Mouse (Mus musculus) left cerebral cortex, postnatal 36 days (tissue): Measurements from ENCODE around the gene Pcyox1. TPM values are rescaled to one million over a fixed set of nuclear protein-coding genes. Genes with fewer than 3 reads are reported as not detected.
"Not testable (repeated sequence)": the region's sequence is repeated elsewhere in the genome, so short reads cannot be mapped to it uniquely, and the experiment has no call there.

Experiments used
- DNase-seq, 2 experiments: peaks; one replicate each; pipeline ENCODE4 v3.0.0; 2021 to 2022; ENCODE audit warnings: low spot score in 2 of 2, mixed read lengths in 1 of 2
- intact Hi-C: fragments of 180-260 bp; cut with DNase I; formaldehyde crosslinking; loops from one replicate; pipeline ENCODE4 v1.15.1; 2025
- total RNA-seq, 2 experiments: library from RNA; stranded (reverse); gene quantifications; 2 replicates each; pipeline ENCODE4 v1.2.3; 2021

Gene Pcyox1
- total RNA-seq, 2 experiments from 2014 or later, result 106 to 124 TPM

DNA sequence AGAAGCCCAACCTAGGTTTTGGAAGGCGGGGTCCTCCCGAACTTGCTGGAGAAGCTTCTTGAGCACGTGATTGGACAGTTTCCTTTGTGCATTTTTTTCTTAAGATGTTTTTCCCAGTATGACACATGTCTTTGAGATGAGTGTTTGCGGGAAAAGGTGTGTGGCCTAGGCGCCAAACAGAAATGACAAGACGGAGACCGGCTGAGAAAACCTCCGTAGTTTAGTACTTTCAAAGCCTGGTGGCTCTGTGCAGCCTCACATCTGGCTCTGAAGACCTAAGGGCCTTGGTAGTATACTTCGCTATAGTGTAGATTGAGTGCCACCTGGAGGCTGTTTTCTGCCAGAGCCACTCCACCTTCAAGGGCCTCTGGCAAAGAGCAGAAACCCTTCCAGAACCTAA is 4.0 kb upstream of the Pcyox1 start:
- DNase-seq, result peak in 1 of 2 experiments; percentile 47
- intact Hi-C loops, result no loop called here

DNA sequence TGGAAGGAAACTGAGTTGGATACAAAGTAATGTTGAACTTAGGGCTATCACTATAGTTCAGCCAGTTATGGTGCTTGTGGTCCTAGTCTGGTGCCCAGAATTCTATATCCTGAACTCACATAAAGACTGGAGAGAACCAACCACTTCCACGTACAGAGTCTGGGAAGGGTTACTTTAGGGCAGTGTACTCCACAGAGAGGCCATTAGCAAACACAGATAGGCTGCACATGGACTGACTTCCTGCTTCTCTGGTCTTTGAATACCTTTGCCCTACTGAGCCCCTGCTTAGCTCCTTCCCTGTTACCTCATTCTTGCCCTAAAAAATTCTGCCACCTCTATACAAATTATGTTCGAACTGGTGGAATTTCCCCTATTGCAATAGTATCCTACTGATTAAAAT is 3.0 kb upstream of the Pcyox1 start:
- no peak for DNase-seq
- intact Hi-C loops, result no loop called here

DNA sequence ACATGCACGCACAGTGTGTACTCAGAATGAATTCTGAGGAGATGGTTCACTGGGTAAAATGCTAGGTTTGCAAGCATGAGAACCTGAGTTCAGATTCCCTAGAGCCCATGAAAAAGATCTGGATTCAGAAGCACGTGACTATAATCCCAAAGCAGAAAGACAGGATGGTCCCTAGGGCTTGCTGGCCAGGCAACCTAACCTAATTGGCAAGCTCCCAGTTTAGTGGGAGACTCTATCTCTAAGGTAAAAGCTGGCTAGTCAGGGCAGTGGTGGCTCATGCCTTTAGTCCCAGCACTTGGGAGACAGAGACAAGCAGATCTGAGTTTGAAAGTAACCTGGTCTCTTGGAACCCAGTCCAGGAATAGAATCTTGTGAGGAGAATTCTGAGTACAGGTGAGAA is 2.0 kb upstream of the Pcyox1 start:
- intact Hi-C loops, result no loop called here
- no peak for DNase-seq

- intact Hi-C loops, result loop anchor here (2.0 kb wide), 1 partner anchor 27 kb away; the partner anchor contains the start of gene Snrpg
- no peak for DNase-seq
Measured at GRCm38 (mm10) chr6:86397257-86397980, 465 bp upstream of the Pcyox1 start.

- intact Hi-C loops, result loop anchor here (2.0 kb wide), 1 partner anchor 25 kb away; the partner anchor contains the start of gene Snrpg
Measured at GRCm38 (mm10) chr6:86395969-86396368, 985 bp downstream of the Pcyox1 start.

DNA sequence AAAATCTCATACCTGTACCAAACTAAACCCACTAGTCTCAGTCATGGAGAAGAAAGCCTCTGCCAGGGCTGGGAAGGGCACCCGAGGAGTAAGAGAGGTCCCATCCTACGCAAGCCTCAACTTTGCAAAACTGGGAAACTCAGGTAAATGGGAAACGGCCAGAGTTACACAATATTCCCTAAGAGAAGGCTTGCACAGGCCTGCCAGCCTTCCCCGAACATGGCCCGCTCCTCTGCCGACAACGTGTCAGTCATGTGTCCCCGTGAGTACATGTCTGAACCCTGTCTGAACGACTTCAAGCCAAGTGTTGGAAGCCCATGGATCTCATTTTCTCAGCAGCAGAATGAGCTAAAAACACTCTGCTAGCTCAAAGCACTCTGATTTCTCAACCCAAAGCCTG is 1.9 kb downstream of the Pcyox1 start:
- intact Hi-C loops, result no loop called here
- no peak for DNase-seq

More at GRCm38 (mm10) chr6:86395969-86396368, 985 bp downstream of the Pcyox1 start:
- no peak for DNase-seq

GRCm38 (mm10) chr6:86394078-86394720 is 2.8 kb downstream of the Pcyox1 start:
- no peak for DNase-seq
- intact Hi-C loops, result no loop called here

DNA sequence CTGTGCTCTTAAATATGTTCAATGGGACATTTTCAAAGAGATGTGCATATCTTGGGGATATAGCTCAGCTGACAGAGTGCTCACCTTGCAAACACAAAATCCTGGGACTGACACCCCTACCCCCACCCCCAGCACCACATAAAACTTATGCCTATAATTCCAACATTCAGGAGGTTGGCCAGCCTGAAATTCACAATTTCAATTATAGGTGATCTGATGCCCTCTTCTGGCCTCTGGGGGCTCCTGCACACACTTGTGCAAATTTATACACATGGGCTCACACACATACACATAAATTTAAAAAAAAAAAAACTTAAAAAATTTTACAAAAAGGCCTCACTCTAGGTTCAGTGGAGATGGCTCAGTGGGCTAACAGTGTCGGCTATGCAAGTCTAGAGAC is 3.8 kb downstream of the Pcyox1 start:
- no peak for DNase-seq
- intact Hi-C loops, result no loop called here

DNA sequence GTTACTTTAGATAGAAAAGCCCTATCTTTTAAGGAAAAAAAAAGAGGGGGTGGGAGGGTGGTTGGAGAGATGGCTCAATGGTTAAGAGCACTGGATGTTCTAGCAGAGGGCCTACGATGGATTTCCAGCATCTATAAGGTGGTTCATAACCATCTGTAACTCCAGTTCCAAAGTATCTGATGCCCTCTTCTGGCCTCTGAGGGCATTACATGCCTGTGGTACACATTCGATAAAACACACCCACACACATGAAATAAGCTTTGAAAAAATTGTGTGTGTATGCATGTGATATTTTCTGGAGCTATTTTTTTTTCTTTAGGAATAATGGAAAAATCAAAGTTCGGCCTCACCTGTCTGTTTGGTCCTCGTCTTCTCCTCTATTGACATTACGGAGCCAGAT is 5.6 kb downstream of the Pcyox1 start:
- DNase-seq, result no peak
- intact Hi-C loops, result no loop called here

DNA sequence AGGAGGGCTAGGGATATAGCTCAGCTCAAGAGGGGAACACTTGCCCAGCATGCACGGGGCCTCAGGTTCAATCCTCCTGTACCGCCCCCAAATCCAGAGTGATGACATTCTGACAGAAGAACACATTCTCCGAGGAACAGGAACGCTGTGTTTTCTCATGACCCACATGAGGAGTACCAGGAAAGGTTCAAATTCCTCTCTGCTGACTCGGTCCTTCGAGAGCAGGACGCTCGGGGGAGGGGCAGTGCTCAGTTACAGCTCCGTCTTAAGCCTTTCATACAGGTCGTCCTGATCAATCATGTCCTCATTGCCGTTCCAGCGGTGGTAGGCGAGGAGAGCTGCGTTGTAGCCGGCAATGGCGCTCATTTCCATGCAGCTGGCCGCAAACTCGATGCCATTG is 8.5 kb downstream of the Pcyox1 start:
- intact Hi-C loops, result no loop called here
- DNase-seq, result no peak

DNA sequence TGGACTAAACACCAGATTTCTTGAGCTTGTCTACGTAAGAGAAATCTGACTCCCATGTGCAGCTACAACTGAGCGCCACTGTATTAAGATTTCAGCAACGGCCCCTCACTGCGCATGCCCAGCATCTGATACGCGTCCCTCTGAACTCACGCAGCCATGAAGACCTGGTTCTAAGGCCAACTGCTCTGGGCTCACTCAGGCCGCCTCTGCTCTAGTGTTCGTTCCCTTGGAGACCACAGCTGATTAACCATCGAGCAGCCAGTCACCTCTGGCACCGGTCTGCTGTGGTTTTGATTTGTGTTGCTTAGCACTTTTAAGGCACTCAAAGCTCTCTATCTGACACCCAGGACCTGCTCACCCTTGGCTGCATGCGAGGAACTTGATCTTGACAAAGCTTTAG is 9.6 kb downstream of the Pcyox1 start:
- DNase-seq, result no peak
- intact Hi-C loops, result no loop called here

DNA sequence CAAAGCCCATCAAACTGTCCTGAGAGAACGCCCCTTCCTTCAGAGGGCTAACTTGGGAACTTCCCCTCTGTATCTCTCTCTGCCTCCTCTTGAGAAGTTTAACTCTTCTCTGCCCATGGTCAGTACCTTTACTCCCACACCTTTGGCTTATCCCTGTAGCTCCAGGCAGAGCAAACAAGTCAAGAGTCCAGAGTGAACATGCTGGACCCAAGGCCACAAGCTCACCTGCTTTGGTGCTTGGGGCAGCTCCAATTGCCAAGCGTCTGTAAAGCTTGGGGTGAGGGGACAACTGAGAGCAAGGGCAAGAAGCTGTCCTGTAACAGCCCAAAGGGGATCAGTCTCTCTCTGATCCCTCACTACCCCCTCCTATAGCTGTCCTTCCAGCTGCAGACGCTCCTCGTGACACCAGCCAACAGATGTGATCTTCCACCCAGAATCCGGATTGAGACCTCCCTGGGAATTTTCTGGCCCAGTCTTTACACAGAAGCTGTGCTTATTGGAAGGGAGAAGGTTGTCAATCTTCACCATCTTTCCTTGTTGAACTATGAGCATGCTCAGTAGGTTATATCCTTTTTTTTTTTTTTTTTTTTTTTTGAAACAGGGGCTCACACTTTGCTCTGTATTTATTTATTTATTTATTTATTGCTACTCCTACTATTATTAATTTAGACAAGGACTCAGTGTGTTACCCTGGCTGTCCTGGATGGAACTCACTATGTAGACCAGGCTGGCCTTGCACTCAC is 11.4 kb downstream of the Pcyox1 start:
- intact Hi-C loops, result no loop called here
- DNase-seq, result no peak

- no peak for DNase-seq
- intact Hi-C loops, result no loop called here
Measured at GRCm38 (mm10) chr6:86384692-86385091, 12.3 kb downstream of the Pcyox1 start.

GRCm38 (mm10) chr6:86383370-86383769 is 13.6 kb downstream of the Pcyox1 start:
- DNase-seq, result no peak
- intact Hi-C loops, result no loop called here

DNA sequence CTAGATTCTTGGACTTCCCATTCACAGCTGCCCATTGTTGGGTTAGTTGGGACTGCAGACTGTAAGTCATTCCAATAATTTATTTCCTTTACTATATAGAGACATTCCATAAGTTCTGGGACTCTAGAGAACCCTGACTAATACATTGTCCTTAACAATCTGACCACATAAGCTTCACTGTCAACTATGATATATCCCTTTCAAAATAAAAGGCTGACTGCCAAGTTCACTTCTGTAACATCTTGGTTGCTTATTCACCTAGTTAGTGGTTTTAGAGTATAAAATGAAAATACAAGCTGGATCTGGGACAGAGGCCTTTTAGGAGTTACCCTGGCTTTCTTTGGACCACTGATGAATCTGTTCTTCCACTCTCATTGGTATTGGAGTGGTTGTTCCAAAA is 14.4 kb downstream of the Pcyox1 start:
- intact Hi-C loops, result no loop called here
- DNase-seq, result no peak

- DNase-seq, intact Hi-C loops: not testable (repeated sequence)
Measured at GRCm38 (mm10) chr6:86380112-86380511, 16.8 kb downstream of the Pcyox1 start.

- intact Hi-C loops, result no loop called here
- no peak for DNase-seq
Measured at GRCm38 (mm10) chr6:86378341-86378740, 18.6 kb downstream of the Pcyox1 start.

DNA sequence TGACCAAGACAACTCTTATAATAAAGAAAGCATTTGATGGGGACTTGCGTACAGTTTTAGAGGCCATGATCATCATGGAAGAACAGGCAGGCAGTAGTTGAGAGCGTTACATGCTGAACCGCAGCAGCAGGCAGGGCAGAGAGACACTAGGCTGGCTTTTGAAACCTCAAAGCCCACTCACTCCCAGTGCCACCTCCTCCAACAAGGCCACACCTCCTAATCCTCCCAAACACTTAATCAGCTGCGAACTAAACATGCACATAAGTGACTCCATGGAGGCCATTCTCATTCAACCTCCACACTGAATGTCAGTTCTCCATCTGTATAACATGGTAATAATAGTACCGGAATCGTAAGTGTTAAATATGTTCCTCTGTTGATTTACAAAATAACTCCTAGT is 23.4 kb downstream of the Pcyox1 start:
- no peak for DNase-seq
- intact Hi-C loops, result no loop called here

DNA sequence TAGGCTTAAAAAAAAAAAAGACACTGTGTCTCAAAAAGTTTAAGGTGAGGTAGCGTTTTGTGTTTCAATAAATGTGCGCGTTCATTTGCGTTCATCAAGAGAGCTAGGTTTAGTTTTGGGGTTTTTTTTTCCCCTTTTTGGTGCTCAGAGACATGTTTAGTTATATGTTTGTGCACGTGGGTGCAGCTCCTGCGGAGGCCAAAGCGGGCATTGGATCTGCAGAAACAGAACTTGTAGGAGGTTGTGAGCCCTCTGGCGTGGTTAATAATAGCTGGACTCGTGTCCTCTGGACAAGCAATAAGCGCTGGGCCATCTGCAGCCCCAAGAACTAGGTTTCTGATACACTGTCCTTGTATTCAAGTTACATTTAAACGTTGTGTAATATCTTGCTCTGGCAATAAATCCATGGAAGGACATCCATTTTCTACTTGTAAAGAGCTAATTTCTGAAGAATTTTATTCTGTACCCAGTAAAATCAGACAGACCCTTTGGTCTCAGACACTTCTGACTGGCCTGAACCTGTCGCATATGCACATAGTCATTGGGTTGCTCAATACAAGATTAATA is 24.9 kb downstream of the Pcyox1 start:
- intact Hi-C loops, result loop anchor here (2.0 kb wide), 1 partner anchor 25 kb away; the partner anchor contains the start of gene Pcyox1
- DNase-seq, result no peak

DNA sequence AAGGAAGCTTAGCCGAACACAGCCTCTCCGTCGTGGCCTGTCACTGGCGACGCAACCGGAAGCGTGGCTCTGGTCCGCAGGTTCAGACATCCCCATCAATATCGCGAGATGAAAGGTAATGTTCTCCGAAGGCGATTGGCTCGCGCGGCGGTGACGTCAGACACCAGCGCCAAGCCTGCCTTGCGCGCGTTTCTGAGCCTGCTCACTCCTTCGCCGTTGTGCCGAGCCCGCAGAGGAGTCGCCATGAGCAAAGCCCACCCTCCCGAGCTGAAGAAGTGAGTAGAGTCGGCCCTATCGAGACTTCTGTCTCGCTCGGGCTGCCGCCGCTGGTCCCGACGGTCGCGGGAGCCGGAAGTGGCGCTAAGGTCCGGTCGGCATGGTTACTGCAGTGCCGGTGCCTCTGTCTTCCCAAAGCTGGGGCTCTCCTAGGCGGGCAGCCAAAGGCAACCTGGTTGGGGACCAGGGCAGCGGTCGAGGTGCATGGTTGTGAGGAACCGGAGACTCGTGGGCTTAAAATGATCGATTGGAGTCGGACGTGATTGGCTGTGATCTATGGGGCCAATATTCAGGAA is 25.5 kb downstream of the Pcyox1 start:
- intact Hi-C loops, result loop anchor here (2.0 kb wide), 1 partner anchor 25 kb away; the partner anchor contains the start of gene Pcyox1
- peak; percentile 98 to 99 for DNase-seq
